Mouse (Mus musculus) myocyte (in vitro differentiated cells): Measurements from ENCODE around the gene Cfap61.

Experiments used
- CEBPB ChIP-seq: IDR thresholded peaks from 2 replicates; pipeline ENCODE4 v1.6.1; 2011; ENCODE audit warnings: mild to moderate bottlenecking, moderate library complexity; ENCODE audit not compliant: poor library complexity, insufficient read depth, severe bottlenecking
- E2F4 ChIP-seq: IDR thresholded peaks from one replicate; pipeline ENCODE4 v1.6.1; 2011; ENCODE audit warnings: mild to moderate bottlenecking, control low read depth, moderate library complexity; ENCODE audit not compliant: insufficient read depth
- MAX ChIP-seq: IDR thresholded peaks from one replicate; pipeline ENCODE4 v1.6.1; 2011; ENCODE audit warnings: low read depth, mild to moderate bottlenecking, control low read depth
- MYOD1 ChIP-seq, 3 experiments: IDR thresholded peaks; one replicate each; pipeline ENCODE4 v1.6.1; 2011; ENCODE audit warnings: control low read depth in 2 of 3, low read depth in 2 of 3, mild to moderate bottlenecking in 2 of 3, moderate library complexity in 1 of 3; ENCODE audit not compliant: insufficient read length in 2 of 3, control insufficient read depth in 1 of 3
- MYOG ChIP-seq, 3 experiments: IDR thresholded peaks; one replicate each; pipeline ENCODE4 v1.6.1; 2011; ENCODE audit warnings: control low read depth in 2 of 3, low read depth in 2 of 3, mild to moderate bottlenecking in 2 of 3; ENCODE audit not compliant: insufficient read length in 2 of 3, control insufficient read depth in 1 of 3, insufficient read depth in 1 of 3
- POLR2A ChIP-seq: IDR thresholded peaks from one replicate; pipeline ENCODE4 v1.6.1; 2011; ENCODE audit warnings: low read depth, mild to moderate bottlenecking, control low read depth, moderate library complexity; ENCODE audit not compliant: insufficient read length
- POLR2AphosphoS2 ChIP-seq: IDR thresholded peaks from one replicate; pipeline ENCODE4 v1.6.1; 2011; ENCODE audit warnings: low read depth, control low read depth; ENCODE audit not compliant: insufficient read length
- TCF3 ChIP-seq: IDR thresholded peaks from one replicate; pipeline ENCODE4 v1.6.1; 2011; ENCODE audit warnings: low read depth, control low read depth; ENCODE audit not compliant: insufficient read length
- USF1 ChIP-seq: IDR thresholded peaks from one replicate; pipeline ENCODE4 v1.6.1; 2011; ENCODE audit warnings: low read depth, mild to moderate bottlenecking, control low read depth, moderate library complexity

DNA sequence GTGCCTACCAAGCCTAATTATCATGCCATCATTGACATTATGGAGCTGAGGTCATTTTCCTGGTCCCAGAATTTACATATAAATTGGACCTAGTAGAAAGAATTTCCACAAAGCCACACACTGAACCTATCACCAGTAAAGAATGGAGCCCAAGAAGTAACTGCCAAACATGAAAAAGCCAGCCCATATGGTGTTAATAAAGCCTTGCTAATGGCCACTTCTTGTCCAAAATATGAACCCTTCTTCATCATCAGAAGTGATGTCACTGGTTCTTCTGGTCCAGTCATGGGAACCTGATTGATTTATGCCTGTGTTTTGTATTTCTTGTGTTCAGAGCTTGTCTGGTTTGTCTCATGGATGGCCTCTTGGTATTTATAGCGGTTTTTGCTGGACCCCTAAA, 152.8 kb downstream of the Cfap61 start:
- TF ChIP-seq E2F4 (no peak), POLR2A (no peak), USF1 (no peak), CEBPB (no peak), MAX (no peak), POLR2AphosphoS2 (no peak), MYOG (IDR thresholded peaks at IDR 0.05; ENCODE audit: control insufficient read depth in 1 of 3, insufficient read depth in 1 of 3, insufficient read length in 2 of 3, low read depth in 2 of 3) (no peak), TCF3 (no peak), MYOD1 (IDR thresholded peaks at IDR 0.05; ENCODE audit: control insufficient read depth in 1 of 3, insufficient read length in 2 of 3, low read depth in 2 of 3) (no peak)
